Mouse (Mus musculus): Measurements from ENCODE around the gene Cmtm7. TPM values are rescaled to one million over a fixed set of nuclear protein-coding genes. Genes with fewer than 3 reads are reported as not detected.

Cmtm7 gene
- polyA plus RNA-seq, 1 experiment from 2014 or later: 64.6 TPM

- H3K36me3 ChIP-seq (replicated peaks; ENCODE audit: control insufficient read depth, insufficient read depth, low read depth, low read length): no peaks in the 10 kb centered on the region
- H3K27me3 ChIP-seq (ENCODE audit: control insufficient read depth, insufficient read depth, low read length): no peaks in the 10 kb centered on the region
These were observed 22.9 kb downstream of the Cmtm7 start for GRCm38 (mm10) chr9:114758801-114759200.

GRCm38 (mm10) chr9:114758272-114758671 lies 23.4 kb downstream of the Cmtm7 start:
- ATAC-seq (replicated peaks; ENCODE audit: insufficient number of reproducible peaks, low FRiP score, low TSS enrichment, low read depth): no peak
- Histone ChIP-seq H3K4me2 (ENCODE audit: low read depth, low read length) (no peak overlapping the region), H3K4me3 (ENCODE audit: low read depth, low read length) (no peak overlapping the region), H3K4me1 (ENCODE audit: control insufficient read depth, insufficient read depth, low read length) (no peaks in the 10 kb centered on the region), H3K9ac (replicated peaks; ENCODE audit: low read length) (no peak overlapping the region), H3K27me3 (ENCODE audit: control insufficient read depth, insufficient read depth, low read length) (no peaks in the 10 kb centered on the region), H3K9me3 (replicated peaks; ENCODE audit: control insufficient read depth, low read length) (no peaks in the 10 kb centered on the region), H3K36me3 (replicated peaks; ENCODE audit: control insufficient read depth, insufficient read depth, low read depth, low read length) (no peaks in the 10 kb centered on the region), H3K27ac (replicated peaks; ENCODE audit: low read depth, low read length) (no peak overlapping the region)
- DNase-seq (ENCODE audit: low spot score): no peak
- 79% methylated on average over 7 of the region's 7 CpGs for WGBS

More at GRCm38 (mm10) chr9:114758801-114759200, 22.9 kb downstream of the Cmtm7 start:
- H3K9me3 ChIP-seq (replicated peaks; ENCODE audit: control insufficient read depth, low read length): no peaks in the 10 kb centered on the region
- H3K4me3 ChIP-seq (ENCODE audit: low read depth, low read length): no peak overlapping the region
- WGBS: 89% methylated on average over 5 of the region's 5 CpGs
- no peak overlapping the region for H3K27ac ChIP-seq (replicated peaks; ENCODE audit: low read depth, low read length)
- H3K4me2 ChIP-seq (ENCODE audit: low read depth, low read length): no peak overlapping the region
- H3K9ac ChIP-seq (replicated peaks; ENCODE audit: low read length): no peak overlapping the region
- ATAC-seq (replicated peaks; ENCODE audit: insufficient number of reproducible peaks, low FRiP score, low TSS enrichment, low read depth) (no peak), DNase-seq (ENCODE audit: low spot score) (no peak)
- no peaks in the 10 kb centered on the region for H3K4me1 ChIP-seq (ENCODE audit: control insufficient read depth, insufficient read depth, low read length)

- Histone ChIP-seq H3K27ac (replicated peaks; ENCODE audit: low read depth, low read length) (no peak overlapping the region), H3K4me3 (ENCODE audit: low read depth, low read length) (peak overlapping the region; percentile 46), H3K9me3 (replicated peaks; ENCODE audit: control insufficient read depth, low read length) (no peaks in the 10 kb centered on the region), H3K4me2 (ENCODE audit: low read depth, low read length) (peak overlapping the region; percentile 76), H3K9ac (replicated peaks; ENCODE audit: low read length) (peak overlapping the region; percentile 64), H3K27me3 (ENCODE audit: control insufficient read depth, insufficient read depth, low read length) (no peaks in the 10 kb centered on the region), H3K36me3 (replicated peaks; ENCODE audit: control insufficient read depth, insufficient read depth, low read depth, low read length) (no peaks in the 10 kb centered on the region; the same call in 1 of the 2 replicates), H3K4me1 (ENCODE audit: control insufficient read depth, insufficient read depth, low read length) (no peaks in the 10 kb centered on the region)
- DNase-seq (ENCODE audit: low spot score) (peak; percentile 87), ATAC-seq (replicated peaks; ENCODE audit: insufficient number of reproducible peaks, low FRiP score, low TSS enrichment, low read depth) (peak; percentile 85)
- WGBS: 8% methylated on average over 36 of the region's 36 CpGs
These were observed 28.7 kb downstream of the Cmtm7 start for GRCm38 (mm10) chr9:114752863-114753484.

- Histone ChIP-seq H3K4me1 (ENCODE audit: control insufficient read depth, insufficient read depth, low read length) (no peaks in the 10 kb centered on the region), H3K36me3 (replicated peaks; ENCODE audit: control insufficient read depth, insufficient read depth, low read depth, low read length) (peaks cover 3% of the 10 kb centered on the region), H3K27me3 (ENCODE audit: control insufficient read depth, insufficient read depth, low read length) (no peaks in the 10 kb centered on the region), H3K27ac (replicated peaks; ENCODE audit: low read depth, low read length) (no peak overlapping the region), H3K4me3 (ENCODE audit: low read depth, low read length) (no peak overlapping the region), H3K4me2 (ENCODE audit: low read depth, low read length) (no peak overlapping the region), H3K9ac (replicated peaks; ENCODE audit: low read length) (no peak overlapping the region), H3K9me3 (replicated peaks; ENCODE audit: control insufficient read depth, low read length) (no peaks in the 10 kb centered on the region)
- DNase-seq (ENCODE audit: low spot score) (no peak), ATAC-seq (replicated peaks; ENCODE audit: insufficient number of reproducible peaks, low FRiP score, low TSS enrichment, low read depth) (no peak)
- 80% methylated on average over 9 of the region's 9 CpGs for WGBS
These were observed 29.3 kb downstream of the Cmtm7 start for GRCm38 (mm10) chr9:114752311-114752710.

GRCm38 (mm10) chr9:114751582-114751981 lies 30.1 kb downstream of the Cmtm7 start:
- ATAC-seq (replicated peaks; ENCODE audit: insufficient number of reproducible peaks, low FRiP score, low TSS enrichment, low read depth) (no peak), DNase-seq (ENCODE audit: low spot score) (no peak)
- Histone ChIP-seq H3K36me3 (replicated peaks; ENCODE audit: control insufficient read depth, insufficient read depth, low read depth, low read length) (peaks cover 3% of the 10 kb centered on the region), H3K4me3 (ENCODE audit: low read depth, low read length) (no peak overlapping the region), H3K27me3 (ENCODE audit: control insufficient read depth, insufficient read depth, low read length) (no peaks in the 10 kb centered on the region), H3K9me3 (replicated peaks; ENCODE audit: control insufficient read depth, low read length) (no peaks in the 10 kb centered on the region), H3K27ac (replicated peaks; ENCODE audit: low read depth, low read length) (no peak overlapping the region), H3K9ac (replicated peaks; ENCODE audit: low read length) (no peak overlapping the region), H3K4me1 (ENCODE audit: control insufficient read depth, insufficient read depth, low read length) (no peaks in the 10 kb centered on the region), H3K4me2 (ENCODE audit: low read depth, low read length) (no peak overlapping the region)
- 88% methylated on average over 3 of the region's 3 CpGs for WGBS

- Histone ChIP-seq H3K4me2 (ENCODE audit: low read depth, low read length) (no peak overlapping the region), H3K9ac (replicated peaks; ENCODE audit: low read length) (no peak overlapping the region), H3K27ac (replicated peaks; ENCODE audit: low read depth, low read length) (no peak overlapping the region), H3K27me3 (ENCODE audit: control insufficient read depth, insufficient read depth, low read length) (no peaks in the 10 kb centered on the region), H3K36me3 (replicated peaks; ENCODE audit: control insufficient read depth, insufficient read depth, low read depth, low read length) (peaks cover 3% of the 10 kb centered on the region), H3K4me1 (ENCODE audit: control insufficient read depth, insufficient read depth, low read length) (no peaks in the 10 kb centered on the region), H3K9me3 (replicated peaks; ENCODE audit: control insufficient read depth, low read length) (no peaks in the 10 kb centered on the region), H3K4me3 (ENCODE audit: low read depth, low read length) (no peak overlapping the region)
- 87% methylated on average over 12 of the region's 12 CpGs for WGBS
- no peak for DNase-seq (ENCODE audit: low spot score)
- ATAC-seq (replicated peaks; ENCODE audit: insufficient number of reproducible peaks, low FRiP score, low TSS enrichment, low read depth): no peak
These were observed 34.2 kb downstream of the Cmtm7 start for GRCm38 (mm10) chr9:114747466-114747865.

GRCm38 (mm10) chr9:114747012-114747411 lies 34.6 kb downstream of the Cmtm7 start:
- Histone ChIP-seq H3K4me2 (ENCODE audit: low read depth, low read length) (no peak overlapping the region), H3K4me3 (ENCODE audit: low read depth, low read length) (no peak overlapping the region), H3K4me1 (ENCODE audit: control insufficient read depth, insufficient read depth, low read length) (no peaks in the 10 kb centered on the region), H3K9ac (replicated peaks; ENCODE audit: low read length) (no peak overlapping the region), H3K36me3 (replicated peaks; ENCODE audit: control insufficient read depth, insufficient read depth, low read depth, low read length) (peaks cover 3% of the 10 kb centered on the region), H3K27ac (replicated peaks; ENCODE audit: low read depth, low read length) (no peak overlapping the region), H3K9me3 (replicated peaks; ENCODE audit: control insufficient read depth, low read length) (no peaks in the 10 kb centered on the region), H3K27me3 (ENCODE audit: control insufficient read depth, insufficient read depth, low read length) (no peaks in the 10 kb centered on the region)
- WGBS: 83% methylated on average over 10 of the region's 10 CpGs
- no peak for ATAC-seq (replicated peaks; ENCODE audit: insufficient number of reproducible peaks, low FRiP score, low TSS enrichment, low read depth)
- no peak for DNase-seq (ENCODE audit: low spot score)

- peaks cover 3% of the 10 kb centered on the region for H3K36me3 ChIP-seq (replicated peaks; ENCODE audit: control insufficient read depth, insufficient read depth, low read depth, low read length)
- H3K4me2 ChIP-seq (ENCODE audit: low read depth, low read length): no peak overlapping the region
- H3K4me3 ChIP-seq (ENCODE audit: low read depth, low read length): no peak overlapping the region
- H3K9me3 ChIP-seq (replicated peaks; ENCODE audit: control insufficient read depth, low read length): no peaks in the 10 kb centered on the region
- ATAC-seq (replicated peaks; ENCODE audit: insufficient number of reproducible peaks, low FRiP score, low TSS enrichment, low read depth) (no peak), DNase-seq (ENCODE audit: low spot score) (no peak)
- H3K9ac ChIP-seq (replicated peaks; ENCODE audit: low read length): no peak overlapping the region
- no peaks in the 10 kb centered on the region for H3K27me3 ChIP-seq (ENCODE audit: control insufficient read depth, insufficient read depth, low read length)
- H3K27ac ChIP-seq (replicated peaks; ENCODE audit: low read depth, low read length): no peak overlapping the region
- WGBS: 80% methylated on average over 4 of the region's 4 CpGs
- H3K4me1 ChIP-seq (ENCODE audit: control insufficient read depth, insufficient read depth, low read length): no peaks in the 10 kb centered on the region
These were observed 36.0 kb downstream of the Cmtm7 start for GRCm38 (mm10) chr9:114745654-114746053.

Measured in embryonic facial prominence, embryonic 11.5 days (tissue).